Mouse (Mus musculus): ENCODE measurements around the gene Setd6. TPM values are rescaled to one million over a fixed set of nuclear protein-coding genes. Genes with fewer than 3 reads are reported as not detected.

Setd6 gene
- 4.5 and 4.7 TPM in 2 replicates for polyA plus RNA-seq (2012; rRNA removed)

- H3K27ac ChIP-seq (ENCODE audit: control insufficient read depth, insufficient read depth, low read depth, low read length) = peak within 1 kb of the TSS; percentile 91
- TF ChIP-seq POLR2A (IDR thresholded peaks at IDR 0.05; ENCODE audit: control insufficient read depth, low read depth, low read length) (peak; percentile 84), CTCF (IDR thresholded peaks at IDR 0.05; ENCODE audit: control insufficient read depth, insufficient read depth, insufficient replicate concordance, low read depth, low read length) (no peak)
- H3K27me3 ChIP-seq (ENCODE audit: control insufficient read depth, insufficient read depth, low read length) = no peaks in the 10 kb centered on the region
- H3K4me3 ChIP-seq (ENCODE audit: control insufficient read depth, low read depth, low read length) = peak within 1 kb of the TSS; percentile 85
- peaks cover 4% of the 10 kb centered on the region for H3K4me1 ChIP-seq (ENCODE audit: control insufficient read depth, insufficient read depth, low read length)
- no peaks in the 10 kb centered on the region; the same call in 1 of the 2 replicates for H3K36me3 ChIP-seq (ENCODE audit: control insufficient read depth, insufficient read depth, low read length)
Observed at GRCm38 (mm10) chr8:95715676-95716531, at the start of gene Setd6. Gene Setd6, plus strand, starts transcription at chr8:95715881.

GRCm38 (mm10) chr8:95668163-95668958, 47.3 kb upstream of the Setd6 start:
- no peak overlapping the region for H3K4me3 ChIP-seq (ENCODE audit: control insufficient read depth, low read depth, low read length)
- no peak overlapping the region for H3K27ac ChIP-seq (ENCODE audit: control insufficient read depth, insufficient read depth, low read depth, low read length)
- no peaks in the 10 kb centered on the region for H3K27me3 ChIP-seq (ENCODE audit: control insufficient read depth, insufficient read depth, low read length)
- H3K4me1 ChIP-seq (ENCODE audit: control insufficient read depth, insufficient read depth, low read length) = no peaks in the 10 kb centered on the region
- H3K36me3 ChIP-seq (ENCODE audit: control insufficient read depth, insufficient read depth, low read length) = no peaks in the 10 kb centered on the region
- no peak for TF ChIP-seq POLR2A (IDR thresholded peaks at IDR 0.05; ENCODE audit: control insufficient read depth, low read depth, low read length)
- no peak for TF ChIP-seq CTCF (IDR thresholded peaks at IDR 0.05; ENCODE audit: control insufficient read depth, insufficient read depth, insufficient replicate concordance, low read depth, low read length)

- no peak for TF ChIP-seq POLR2A (IDR thresholded peaks at IDR 0.05; ENCODE audit: control insufficient read depth, low read depth, low read length)
- no peak for TF ChIP-seq CTCF (IDR thresholded peaks at IDR 0.05; ENCODE audit: control insufficient read depth, insufficient read depth, insufficient replicate concordance, low read depth, low read length)
- H3K27ac ChIP-seq (ENCODE audit: control insufficient read depth, insufficient read depth, low read depth, low read length) = no peak overlapping the region
Observed at GRCm38 (mm10) chr8:95669967-95670366, 45.7 kb upstream of the Setd6 start.

GRCm38 (mm10) chr8:95671861-95672260, 43.8 kb upstream of the Setd6 start:
- Histone ChIP-seq H3K4me1 (ENCODE audit: control insufficient read depth, insufficient read depth, low read length) (peaks cover under 1% of the 10 kb centered on the region; the same call in 1 of the 2 replicates), H3K36me3 (ENCODE audit: control insufficient read depth, insufficient read depth, low read length) (no peaks in the 10 kb centered on the region), H3K27me3 (ENCODE audit: control insufficient read depth, insufficient read depth, low read length) (no peaks in the 10 kb centered on the region), H3K27ac (ENCODE audit: control insufficient read depth, insufficient read depth, low read depth, low read length) (no peak overlapping the region), H3K4me3 (ENCODE audit: control insufficient read depth, low read depth, low read length) (no peak overlapping the region)
- TF ChIP-seq POLR2A (IDR thresholded peaks at IDR 0.05; ENCODE audit: control insufficient read depth, low read depth, low read length) = no peak
- no peak for TF ChIP-seq CTCF (IDR thresholded peaks at IDR 0.05; ENCODE audit: control insufficient read depth, insufficient read depth, insufficient replicate concordance, low read depth, low read length)

More at GRCm38 (mm10) chr8:95669967-95670366, 45.7 kb upstream of the Setd6 start:
- no peaks in the 10 kb centered on the region for H3K4me1 ChIP-seq (ENCODE audit: control insufficient read depth, insufficient read depth, low read length)
- H3K4me3 ChIP-seq (ENCODE audit: control insufficient read depth, low read depth, low read length) = no peak overlapping the region
- H3K36me3 ChIP-seq (ENCODE audit: control insufficient read depth, insufficient read depth, low read length) = no peaks in the 10 kb centered on the region
- H3K27me3 ChIP-seq (ENCODE audit: control insufficient read depth, insufficient read depth, low read length) = no peaks in the 10 kb centered on the region

GRCm38 (mm10) chr8:95672811-95673210, 42.9 kb upstream of the Setd6 start:
- TF ChIP-seq POLR2A (IDR thresholded peaks at IDR 0.05; ENCODE audit: control insufficient read depth, low read depth, low read length) (no peak), CTCF (IDR thresholded peaks at IDR 0.05; ENCODE audit: control insufficient read depth, insufficient read depth, insufficient replicate concordance, low read depth, low read length) (no peak)
- Histone ChIP-seq H3K27me3 (ENCODE audit: control insufficient read depth, insufficient read depth, low read length) (no peaks in the 10 kb centered on the region), H3K27ac (ENCODE audit: control insufficient read depth, insufficient read depth, low read depth, low read length) (no peak overlapping the region), H3K4me3 (ENCODE audit: control insufficient read depth, low read depth, low read length) (no peak overlapping the region), H3K36me3 (ENCODE audit: control insufficient read depth, insufficient read depth, low read length) (no peaks in the 10 kb centered on the region), H3K4me1 (ENCODE audit: control insufficient read depth, insufficient read depth, low read length) (peaks cover 6% of the 10 kb centered on the region; the same call in 1 of the 2 replicates)

- Histone ChIP-seq H3K27ac (ENCODE audit: control insufficient read depth, insufficient read depth, low read depth, low read length) (no peak within 1 kb of the TSS), H3K27me3 (ENCODE audit: control insufficient read depth, insufficient read depth, low read length) (no peaks in the 10 kb centered on the region)
- TF ChIP-seq CTCF (IDR thresholded peaks at IDR 0.05; ENCODE audit: control insufficient read depth, insufficient read depth, insufficient replicate concordance, low read depth, low read length) (no peak), POLR2A (IDR thresholded peaks at IDR 0.05; ENCODE audit: control insufficient read depth, low read depth, low read length) (no peak)
Observed at GRCm38 (mm10) chr8:95676631-95677030, 39.0 kb upstream of the Setd6 start, which contains the start of gene Ndrg4. Gene Ndrg4, plus strand, starts transcription at chr8:95676980.

GRCm38 (mm10) chr8:95677591-95678023, 38.1 kb upstream of the Setd6 start:
- H3K27me3 ChIP-seq (ENCODE audit: control insufficient read depth, insufficient read depth, low read length) = no peaks in the 10 kb centered on the region
- H3K4me1 ChIP-seq (ENCODE audit: control insufficient read depth, insufficient read depth, low read length) = peaks cover 6% of the 10 kb centered on the region; the same call in 1 of the 2 replicates
- H3K27ac ChIP-seq (ENCODE audit: control insufficient read depth, insufficient read depth, low read depth, low read length) = no peak overlapping the region
- H3K4me3 ChIP-seq (ENCODE audit: control insufficient read depth, low read depth, low read length) = peak overlapping the region; percentile 72
- TF ChIP-seq POLR2A (IDR thresholded peaks at IDR 0.05; ENCODE audit: control insufficient read depth, low read depth, low read length) (no peak), CTCF (IDR thresholded peaks at IDR 0.05; ENCODE audit: control insufficient read depth, insufficient read depth, insufficient replicate concordance, low read depth, low read length) (no peak)
- H3K36me3 ChIP-seq (ENCODE audit: control insufficient read depth, insufficient read depth, low read length) = no peaks in the 10 kb centered on the region

More at GRCm38 (mm10) chr8:95676631-95677030, 39.0 kb upstream of the Setd6 start, which contains the start of gene Ndrg4:
- Histone ChIP-seq H3K4me1 (ENCODE audit: control insufficient read depth, insufficient read depth, low read length) (peaks cover 6% of the 10 kb centered on the region; the same call in 1 of the 2 replicates), H3K4me3 (ENCODE audit: control insufficient read depth, low read depth, low read length) (peak within 1 kb of the TSS; percentile 72), H3K36me3 (ENCODE audit: control insufficient read depth, insufficient read depth, low read length) (no peaks in the 10 kb centered on the region)
